Mouse (Mus musculus) brain, embryonic 14.5 days (tissue): ENCODE results near the gene Gm10324. TPM values are rescaled to one million over a fixed set of nuclear protein-coding genes. Genes with fewer than 3 reads are reported as not detected.
"Not testable (repeated sequence)": the region's sequence is repeated elsewhere in the genome, so short reads cannot be mapped to it uniquely, and the experiment has no call there.

Experiments
- DNase-seq: peaks from one replicate; pipeline ENCODE4 v3.0.0-alpha.2; 2011; ENCODE audit warnings: low read depth
- polyA plus RNA-seq: library from polyadenylated mRNA; depleted of rRNA; stranded (reverse); fragments of >200 nt; gene quantifications from 2 replicates; pipeline ENCODE4 v1.2.3, GENCODE M21; 2012; rRNA removed

The Gm10324 gene
- not detected in 2 replicates for polyA plus RNA-seq

DNA sequence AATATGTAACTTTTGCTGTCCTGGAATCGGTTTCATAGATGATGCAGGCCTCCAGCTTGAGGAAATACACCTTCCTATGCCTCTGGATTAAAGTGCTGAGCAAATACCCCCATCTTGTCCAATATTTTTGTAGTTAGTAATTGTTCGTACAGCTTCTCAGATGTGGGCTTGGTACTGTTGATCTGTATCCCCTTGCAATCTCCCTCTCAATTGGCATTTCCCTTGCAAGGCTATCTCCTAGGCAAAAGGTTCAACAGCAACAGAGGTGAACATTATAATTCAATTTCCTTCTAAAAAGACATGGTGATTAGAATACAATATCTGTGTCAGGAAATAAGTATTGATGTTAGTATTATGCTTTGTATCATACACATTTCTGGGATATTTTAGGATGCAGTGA is at the start of gene Gm10324:
Gene Gm10324 (plus strand): TSS at position 301 of the 400 bp plus-strand sequence.
- DNase-seq, result not testable (repeated sequence)

Other genes with a start within 250 kb of the Gm10324 start
- not detected in 2 replicates for gene Gm10772, start 108.0 kb downstream of the Gm10324 start, polyA plus RNA-seq